Mouse (Mus musculus): ENCODE measurements around the gene Plek.
"Not testable (repeated sequence)": the region's sequence is repeated elsewhere in the genome, so short reads cannot be mapped to it uniquely, and the experiment has no call there.

Gene Plek

GRCm38 (mm10) chr11:17051545-17052475 lies at the start of gene Plek, which contains the start of gene Cnrip1:
TSS of gene Plek (minus strand) at chr11:17052381.
TSS of gene Cnrip1 (plus strand) at chr11:17051586.
- DNase-seq (ENCODE audit: low spot score in 2 of 2), result peak in 1 of 2 experiments; percentile 4

GRCm38 (mm10) chr11:17086106-17086505 lies 33.9 kb upstream of the Plek start:
- DNase-seq (ENCODE audit: low spot score in 2 of 2), result no peak

DNA sequence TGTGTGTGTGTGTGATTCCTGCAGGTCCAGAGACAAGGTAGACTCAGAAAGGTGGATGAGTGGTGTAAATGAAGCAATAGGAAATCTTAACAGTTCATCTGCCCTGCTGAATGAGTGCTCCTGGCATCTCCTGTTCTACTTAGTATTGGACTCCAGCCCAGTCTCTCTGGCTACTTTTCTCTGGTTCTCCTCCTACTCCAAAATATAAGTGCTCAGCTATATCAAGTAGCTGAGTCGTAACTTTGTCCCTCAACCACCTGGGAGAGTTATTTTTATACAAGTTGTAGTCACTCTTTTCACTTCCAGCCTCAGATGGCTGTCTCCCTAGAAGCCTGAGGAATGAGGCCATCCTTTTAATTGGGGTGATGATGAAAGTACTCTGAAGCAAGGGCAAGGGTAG lies 31.7 kb upstream of the Plek start:
- no peak for DNase-seq (ENCODE audit: low spot score in 2 of 2)

DNA sequence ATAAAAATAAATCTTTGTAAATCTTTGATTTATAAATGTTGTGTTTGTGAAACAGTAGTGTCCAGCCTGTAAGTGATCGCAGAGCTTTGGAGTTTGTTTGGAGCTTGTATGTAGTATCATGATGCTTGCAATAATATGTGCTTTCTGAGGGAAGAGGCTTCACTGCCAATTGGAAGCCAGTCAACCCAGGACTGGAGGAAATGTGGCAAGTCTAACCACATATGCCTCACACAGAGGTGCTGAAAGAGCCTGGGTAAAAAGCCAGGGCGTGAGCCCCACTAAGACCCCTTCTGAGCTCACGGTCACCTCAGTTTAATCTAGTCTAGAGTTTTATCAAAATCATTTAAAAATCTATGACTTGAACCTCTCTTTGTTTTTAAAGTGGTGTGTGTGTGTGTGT lies 31.3 kb upstream of the Plek start:
- DNase-seq (ENCODE audit: low spot score in 2 of 2), result no peak

DNA sequence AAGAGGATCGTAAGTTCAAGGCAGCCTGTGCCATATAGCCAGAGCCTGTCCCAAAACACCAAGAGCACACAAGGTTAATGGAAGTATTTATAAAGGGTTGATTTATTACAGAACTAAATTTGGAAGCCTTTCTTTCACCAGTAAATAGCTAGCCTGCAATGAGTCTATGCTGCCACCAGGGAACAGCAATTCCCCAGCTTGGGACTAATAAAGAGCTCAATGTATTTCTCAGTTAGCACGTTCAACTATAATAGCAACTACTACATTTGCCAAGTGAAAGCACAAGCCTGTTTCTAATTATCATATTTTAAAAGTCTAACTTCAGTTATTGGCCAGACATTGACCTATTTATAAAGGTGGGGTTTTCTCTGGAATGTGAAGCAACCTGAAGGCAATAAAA lies 30.8 kb upstream of the Plek start:
- DNase-seq (ENCODE audit: low spot score in 2 of 2), result no peak

DNA sequence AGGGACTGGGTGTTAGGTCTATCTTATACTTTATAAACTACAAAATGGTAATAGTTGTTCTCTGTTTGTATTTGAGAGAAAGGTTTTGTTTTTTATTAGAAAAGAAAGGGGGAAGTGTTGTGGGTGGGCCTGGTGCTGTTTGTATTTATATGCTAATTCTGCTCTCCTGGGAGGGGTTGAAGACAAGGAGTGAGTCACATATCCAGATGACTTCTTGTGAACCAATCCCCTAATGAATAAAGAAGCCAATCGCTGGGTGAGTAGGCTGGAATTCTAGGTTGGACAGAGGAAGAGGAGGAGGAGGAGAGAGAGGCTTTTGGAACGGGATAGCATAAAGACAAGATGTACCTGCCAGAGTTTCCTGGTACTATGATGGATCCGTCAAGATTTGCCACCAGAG lies 29.9 kb upstream of the Plek start:
- DNase-seq (ENCODE audit: low spot score in 2 of 2), result no peak

DNA sequence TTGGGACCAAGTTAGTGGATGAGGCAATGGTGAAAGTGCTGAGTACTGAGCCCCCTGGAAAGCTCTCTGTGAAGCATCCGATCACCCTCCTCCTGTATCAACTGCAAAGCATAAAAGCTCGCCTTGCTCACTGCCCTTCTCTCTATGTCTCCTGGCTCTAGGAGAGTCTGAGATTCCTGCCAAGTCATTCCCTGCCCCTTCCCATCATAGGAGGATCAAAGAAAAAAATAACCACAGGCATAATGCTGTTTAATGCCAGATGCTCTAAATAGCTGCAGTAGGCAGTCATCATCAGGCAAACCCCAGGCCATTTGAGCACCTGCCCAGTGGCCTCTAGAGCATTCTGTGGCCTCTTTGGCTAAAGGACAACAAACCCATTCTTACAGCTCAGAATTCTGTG lies 23.5 kb upstream of the Plek start:
- DNase-seq (ENCODE audit: low spot score in 2 of 2), result no peak

DNA sequence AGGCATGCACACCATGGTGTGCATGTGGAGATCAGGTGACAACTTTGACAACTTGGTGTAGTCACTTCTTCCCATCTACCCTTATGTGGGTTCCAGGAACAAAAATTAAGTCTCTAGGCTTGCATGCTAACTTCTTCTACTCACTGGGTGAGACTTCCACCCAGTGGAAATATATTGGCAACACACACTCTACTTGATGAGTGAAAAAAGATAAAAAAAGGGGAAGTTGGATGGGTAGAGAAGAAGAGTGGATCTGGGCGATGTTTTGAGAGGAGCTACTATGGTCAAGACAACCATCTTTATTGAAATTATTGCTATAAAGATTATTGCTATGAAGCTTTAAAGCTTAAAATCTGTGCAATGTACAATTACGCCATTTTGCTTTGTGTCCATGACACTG lies 17.2 kb upstream of the Plek start:
- not testable (repeated sequence) for DNase-seq (ENCODE audit: low spot score in 2 of 2)

- DNase-seq (ENCODE audit: low spot score in 2 of 2), result no peak
Measured at GRCm38 (mm10) chr11:17052476-17053049, 382 bp upstream of the Plek start.

GRCm38 (mm10) chr11:17045806-17046205 lies 6.4 kb downstream of the Plek start:
- no peak for DNase-seq (ENCODE audit: low spot score in 2 of 2)

DNA sequence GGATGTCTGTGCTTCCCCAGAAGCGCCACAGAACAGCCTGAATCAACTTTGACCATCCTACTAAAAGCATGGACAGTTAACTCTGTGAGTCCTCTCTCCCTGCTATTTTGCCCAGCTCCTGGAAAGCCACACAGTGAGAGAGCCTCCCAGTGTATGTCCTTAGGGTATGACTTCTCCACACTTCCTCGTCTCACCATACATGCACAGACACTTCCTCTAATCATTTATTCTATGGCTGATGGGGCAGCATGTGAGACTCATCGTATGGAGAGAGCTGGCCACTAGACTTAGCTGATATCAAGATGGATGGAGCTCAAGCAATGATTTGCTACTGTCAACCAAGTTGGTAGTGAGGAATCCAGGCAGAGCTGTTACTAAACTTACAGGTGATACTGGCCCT lies 28.2 kb downstream of the Plek start:
- no peak for DNase-seq (ENCODE audit: low spot score in 2 of 2)

- no peak for DNase-seq (ENCODE audit: low spot score in 2 of 2)
Measured at GRCm38 (mm10) chr11:17023206-17023605, 29.0 kb downstream of the Plek start.

DNA sequence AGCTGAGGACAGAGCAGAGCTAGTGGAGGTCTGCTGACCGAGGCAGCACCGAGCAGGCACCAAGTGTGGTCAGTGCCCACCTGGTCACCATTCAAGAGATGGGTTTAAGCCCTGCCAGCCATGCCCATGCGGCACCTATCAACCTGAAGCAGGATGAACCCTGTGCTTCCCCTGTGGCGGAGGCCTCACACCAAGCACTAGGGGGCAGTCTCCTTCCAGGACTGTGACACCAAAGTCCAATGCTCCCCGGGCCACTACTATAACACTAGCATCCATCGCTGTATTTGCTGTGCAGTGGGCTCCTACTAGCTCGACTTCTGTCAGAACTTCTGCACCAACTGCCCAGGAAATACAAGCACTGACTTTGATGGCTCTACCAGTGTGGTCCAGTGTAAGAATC lies 32.9 kb downstream of the Plek start:
- no peak for DNase-seq (ENCODE audit: low spot score in 2 of 2)

GRCm38 (mm10) chr11:17012948-17013347 lies 39.2 kb downstream of the Plek start:
- DNase-seq (ENCODE audit: low spot score in 2 of 2), result no peak

GRCm38 (mm10) chr11:17008498-17008941 lies 43.7 kb downstream of the Plek start:
- DNase-seq (ENCODE audit: low spot score in 2 of 2), result no peak

- no peak for DNase-seq (ENCODE audit: low spot score in 2 of 2)
Measured at GRCm38 (mm10) chr11:17007517-17008173, 44.5 kb downstream of the Plek start.

- not testable (repeated sequence) for DNase-seq (ENCODE audit: low spot score in 2 of 2)
Measured at GRCm38 (mm10) chr11:17006526-17006925, 45.7 kb downstream of the Plek start.

- DNase-seq (ENCODE audit: low spot score in 2 of 2), result no peak
Measured at GRCm38 (mm10) chr11:17004899-17005846, 47.0 kb downstream of the Plek start.

- no peak for DNase-seq (ENCODE audit: low spot score in 2 of 2)
Measured at GRCm38 (mm10) chr11:17003757-17004156, 48.4 kb downstream of the Plek start.

- no peak for DNase-seq (ENCODE audit: low spot score in 2 of 2)
Measured at GRCm38 (mm10) chr11:17002739-17003373, 49.3 kb downstream of the Plek start.

All from thymus, postnatal 10 days (tissue).